Mouse (Mus musculus) testis, adult 2 months (tissue): ENCODE data around the gene Stx8. TPM values are rescaled to one million over a fixed set of nuclear protein-coding genes. Genes with fewer than 3 reads are reported as not detected.
A peak's percentile ranks its signal among the peaks of the same experiment; 100 is the strongest.

Experiments
- H3K27ac ChIP-seq: fragments of 200-500 bp; 2 replicates; pipeline ENCODE4 v1.5.1; 2012; ENCODE audit warnings: low read depth, low read length; ENCODE audit not compliant: control insufficient read depth, insufficient read depth
- H3K27me3 ChIP-seq: fragments of 200-500 bp; 2 replicates; pipeline ENCODE4 v1.6.1; 2012; ENCODE audit warnings: mild to moderate bottlenecking, low read length, moderate library complexity; ENCODE audit not compliant: control insufficient read depth, insufficient read depth
- H3K36me3 ChIP-seq: fragments of 200-500 bp; 2 replicates; pipeline ENCODE4 v1.6.1; 2012; ENCODE audit warnings: mild to moderate bottlenecking, low read length; ENCODE audit not compliant: control insufficient read depth, insufficient read depth
- H3K4me1 ChIP-seq: fragments of 200-500 bp; 2 replicates; pipeline ENCODE4 v1.6.1; 2012; ENCODE audit warnings: low read length; ENCODE audit not compliant: control insufficient read depth, insufficient read depth
- H3K4me3 ChIP-seq: fragments of 200-500 bp; 2 replicates; pipeline ENCODE4 v1.5.1; 2012; ENCODE audit warnings: low read depth, mild to moderate bottlenecking, low read length, moderate library complexity, mixed read lengths; ENCODE audit not compliant: control insufficient read depth
- CTCF ChIP-seq: fragments of 200-500 bp; IDR thresholded peaks from 2 replicates; pipeline ENCODE4 v1.5.1; 2012; ENCODE audit warnings: low read depth, mild to moderate bottlenecking, inconsistent platforms, low read length, moderate library complexity; ENCODE audit not compliant: control insufficient read depth, insufficient read depth, insufficient replicate concordance
- POLR2A ChIP-seq: fragments of 200-500 bp; IDR thresholded peaks from 2 replicates; pipeline ENCODE4 v1.6.1; 2012; ENCODE audit warnings: low read depth, mild to moderate bottlenecking, inconsistent platforms, low read length, moderate library complexity; ENCODE audit not compliant: control insufficient read depth
- polyA plus RNA-seq: library from polyadenylated mRNA; depleted of rRNA; stranded (reverse); fragments of >200 nt; gene quantifications from 2 replicates; pipeline ENCODE4 v1.2.3, GENCODE M21; 2012; rRNA removed

The Stx8 gene
- polyA plus RNA-seq = 12.9 and 19.6 TPM in 2 replicates

- TF ChIP-seq CTCF (no peak), POLR2A (peak; percentile 42; the same call in 1 of the 2 replicates)
- peaks cover 6% of the 10 kb centered on the region for H3K4me1 ChIP-seq
Observed at GRCm38 (mm10) chr11:67965905-67966878, at the start of gene Stx8. Gene Stx8 (plus strand): TSS chr11:67966193.

GRCm38 (mm10) chr11:67917126-67917525, 48.9 kb upstream of the Stx8 start:
- no peaks in the 10 kb centered on the region for H3K27me3 ChIP-seq
- H3K4me3 ChIP-seq = peak overlapping the region; percentile 34; the same call in 1 of the 2 replicates
- peak overlapping the region; percentile 49 for H3K27ac ChIP-seq
- peaks cover 6% of the 10 kb centered on the region for H3K4me1 ChIP-seq
- H3K36me3 ChIP-seq = no peaks in the 10 kb centered on the region
- TF ChIP-seq POLR2A (no peak), CTCF (no peak)

More at GRCm38 (mm10) chr11:67965905-67966878, at the start of gene Stx8:
- peak within 1 kb of the TSS; percentile 97 for H3K4me3 ChIP-seq
- H3K27me3 ChIP-seq = no peaks in the 10 kb centered on the region
- peak within 1 kb of the TSS; percentile 51; the same call in 1 of the 2 replicates for H3K27ac ChIP-seq
- H3K36me3 ChIP-seq = no peaks in the 10 kb centered on the region

- H3K4me3 ChIP-seq = no peak overlapping the region
- H3K27me3 ChIP-seq = no peaks in the 10 kb centered on the region
- H3K27ac ChIP-seq = no peak overlapping the region
- peaks cover 13% of the 10 kb centered on the region for H3K4me1 ChIP-seq
- TF ChIP-seq POLR2A (no peak), CTCF (no peak)
- no peaks in the 10 kb centered on the region for H3K36me3 ChIP-seq
Observed at GRCm38 (mm10) chr11:67919593-67919992, 46.4 kb upstream of the Stx8 start.

- Histone ChIP-seq H3K27me3 (no peaks in the 10 kb centered on the region), H3K4me1 (peaks cover 13% of the 10 kb centered on the region), H3K4me3 (no peak overlapping the region), H3K27ac (no peak overlapping the region), H3K36me3 (peaks cover 1% of the 10 kb centered on the region; the same call in 1 of the 2 replicates)
- TF ChIP-seq CTCF = no peak
- TF ChIP-seq POLR2A = no peak
Observed at GRCm38 (mm10) chr11:67920226-67920960, 45.6 kb upstream of the Stx8 start.

GRCm38 (mm10) chr11:67921091-67921826, 44.7 kb upstream of the Stx8 start:
- H3K27ac ChIP-seq = no peak overlapping the region
- no peaks in the 10 kb centered on the region for H3K27me3 ChIP-seq
- H3K4me1 ChIP-seq = peaks cover 13% of the 10 kb centered on the region
- TF ChIP-seq POLR2A (no peak), CTCF (no peak)
- H3K4me3 ChIP-seq = peak overlapping the region; percentile 24
- H3K36me3 ChIP-seq = peaks cover 1% of the 10 kb centered on the region; the same call in 1 of the 2 replicates

GRCm38 (mm10) chr11:67921827-67922754, 43.9 kb upstream of the Stx8 start, which contains the start of gene Usp43:
Gene Usp43 (minus strand): TSS chr11:67922153.
- H3K27ac ChIP-seq = peak within 1 kb of the TSS; percentile 29; the same call in 1 of the 2 replicates

More at GRCm38 (mm10) chr11:67921827-67922754, 43.9 kb upstream of the Stx8 start, which contains the start of gene Usp43:
- Histone ChIP-seq H3K27me3 (no peaks in the 10 kb centered on the region), H3K4me3 (peak within 1 kb of the TSS; percentile 24), H3K4me1 (peaks cover 13% of the 10 kb centered on the region), H3K36me3 (peaks cover 1% of the 10 kb centered on the region; the same call in 1 of the 2 replicates)
- no peak for TF ChIP-seq POLR2A
- no peak for TF ChIP-seq CTCF
